Mouse (Mus musculus): ENCODE results near the gene Pum3. TPM values are rescaled to one million over a fixed set of nuclear protein-coding genes. Genes with fewer than 3 reads are reported as not detected.
"Not testable (repeated sequence)": the region's sequence is repeated elsewhere in the genome, so short reads cannot be mapped to it uniquely, and the experiment has no call there.

Gene Pum3
- polyA plus RNA-seq, 1 experiment from 2014 or later, result 83.0 TPM

DNA sequence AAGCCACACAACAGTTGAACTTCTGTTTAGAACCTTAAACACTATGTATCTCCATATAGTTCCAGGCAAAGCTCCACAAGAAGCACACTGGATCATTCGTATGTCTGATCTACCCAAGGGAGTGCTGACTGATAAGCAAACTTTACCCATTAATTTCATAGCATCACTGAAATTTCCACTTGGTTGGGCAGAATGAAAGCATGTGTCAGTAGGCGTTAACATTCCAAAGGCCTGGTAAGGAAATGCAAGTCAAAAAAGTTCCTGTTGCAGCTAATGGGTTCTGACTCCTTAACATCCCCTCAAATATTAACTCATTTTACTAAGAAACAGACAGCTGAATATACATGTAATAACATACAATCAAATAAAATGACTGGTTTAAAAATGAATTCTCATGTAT, 37.2 kb downstream of the Pum3 start:
- Histone ChIP-seq H3K4me1 (no peaks in the 10 kb centered on the region), H3K9ac (no peak overlapping the region), H3K4me2 (no peak overlapping the region), H3K9me3 (no peaks in the 10 kb centered on the region), H3K36me3 (peaks cover 85% of the 10 kb centered on the region), H3K4me3 (no peak overlapping the region), H3K27me3 (no peaks in the 10 kb centered on the region), H3K27ac (no peak overlapping the region)
- WGBS, result 89% methylated on average over 2 of the region's 2 CpGs
- no peak for ATAC-seq (ENCODE audit: insufficient number of reproducible peaks, insufficient read depth, low FRiP score, low TSS enrichment, low read depth)

DNA sequence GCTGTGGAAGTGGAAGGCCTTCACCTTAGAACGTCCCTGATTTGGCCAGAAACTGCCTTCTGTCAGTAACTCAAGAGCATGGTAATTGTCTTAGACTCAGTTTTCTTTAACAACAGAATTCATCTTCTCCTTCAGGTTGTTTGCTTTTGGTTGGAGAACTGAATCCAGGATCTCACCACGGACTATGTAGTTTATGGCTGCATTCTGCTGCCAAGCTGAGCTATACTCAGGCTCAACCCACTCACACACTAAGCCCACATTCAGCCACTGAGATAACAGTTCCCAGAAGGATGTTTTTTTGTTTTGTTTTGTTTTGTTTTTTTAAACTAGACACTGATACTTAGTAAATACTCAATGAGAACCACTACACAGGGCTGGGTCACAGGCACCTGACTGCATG, 38.3 kb downstream of the Pum3 start:
- Histone ChIP-seq H3K4me1 (no peaks in the 10 kb centered on the region), H3K36me3 (peaks cover 85% of the 10 kb centered on the region), H3K27me3 (no peaks in the 10 kb centered on the region), H3K9ac (no peak overlapping the region), H3K4me2 (no peak overlapping the region), H3K9me3 (no peaks in the 10 kb centered on the region), H3K27ac (no peak overlapping the region), H3K4me3 (no peak overlapping the region)
- no peak for ATAC-seq (ENCODE audit: insufficient number of reproducible peaks, insufficient read depth, low FRiP score, low TSS enrichment, low read depth)
- WGBS, result 91% methylated on average over 2 of the region's 2 CpGs

GRCm38 (mm10) chr19:27389566-27389965, 40.1 kb downstream of the Pum3 start:
- peaks cover 84% of the 10 kb centered on the region for H3K36me3 ChIP-seq
- not testable (repeated sequence) for H3K4me2 ChIP-seq; H3K27me3 ChIP-seq; H3K4me3 ChIP-seq; H3K9me3 ChIP-seq; H3K9ac ChIP-seq; H3K27ac ChIP-seq; H3K4me1 ChIP-seq; ATAC-seq (ENCODE audit: insufficient number of reproducible peaks, insufficient read depth, low FRiP score, low TSS enrichment, low read depth)
- WGBS, result 79% methylated on average over 4 of the region's 4 CpGs

- Histone ChIP-seq H3K27me3 (no peaks in the 10 kb centered on the region), H3K9ac (no peak overlapping the region), H3K4me1 (peaks cover 3% of the 10 kb centered on the region), H3K27ac (no peak overlapping the region), H3K4me3 (no peak overlapping the region), H3K36me3 (peaks cover 56% of the 10 kb centered on the region), H3K4me2 (no peak overlapping the region), H3K9me3 (no peaks in the 10 kb centered on the region)
- ATAC-seq (ENCODE audit: insufficient number of reproducible peaks, insufficient read depth, low FRiP score, low TSS enrichment, low read depth), result no peak
Observed at GRCm38 (mm10) chr19:27385304-27385703, 44.3 kb downstream of the Pum3 start.

DNA sequence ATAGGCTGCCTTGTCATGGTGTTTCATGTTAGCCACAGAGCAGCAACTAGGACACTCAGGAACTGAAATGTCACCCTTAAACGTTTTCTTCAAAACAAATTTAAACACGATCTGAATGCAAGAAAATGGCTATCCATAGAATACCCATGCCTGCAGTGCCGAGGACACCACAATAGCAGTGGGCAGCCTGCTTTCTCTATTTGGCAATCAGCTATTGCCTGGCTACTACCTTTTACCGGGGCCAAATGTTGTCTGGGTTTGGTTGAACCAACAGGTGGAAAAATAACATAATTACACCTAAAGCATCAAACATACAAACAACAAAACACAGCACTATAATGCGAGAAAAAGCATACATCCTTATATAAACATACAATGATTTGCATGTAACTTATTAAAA, 46.4 kb downstream of the Pum3 start:
- ATAC-seq (ENCODE audit: insufficient number of reproducible peaks, insufficient read depth, low FRiP score, low TSS enrichment, low read depth), result no peak
- Histone ChIP-seq H3K4me2 (no peak overlapping the region), H3K9me3 (no peaks in the 10 kb centered on the region), H3K27me3 (no peaks in the 10 kb centered on the region), H3K4me1 (peaks cover 10% of the 10 kb centered on the region), H3K36me3 (peaks cover 37% of the 10 kb centered on the region), H3K4me3 (no peak overlapping the region), H3K27ac (no peak overlapping the region), H3K9ac (no peak overlapping the region)
- WGBS, result 87% methylated on average over 5 of the region's 5 CpGs

- Histone ChIP-seq H3K27ac (no peak overlapping the region), H3K27me3 (no peaks in the 10 kb centered on the region), H3K9ac (no peak overlapping the region), H3K4me2 (no peak overlapping the region), H3K36me3 (peaks cover 29% of the 10 kb centered on the region), H3K4me1 (peaks cover 13% of the 10 kb centered on the region), H3K9me3 (0 out of 2 replicates have a peak, but pooled peaks cover 2% of the 10 kb centered on the region), H3K4me3 (no peak overlapping the region)
- ATAC-seq (ENCODE audit: insufficient number of reproducible peaks, insufficient read depth, low FRiP score, low TSS enrichment, low read depth), result no peak
- 55% methylated on average over 1 of the region's 1 CpGs for WGBS
Observed at GRCm38 (mm10) chr19:27382131-27382530, 47.5 kb downstream of the Pum3 start.

DNA sequence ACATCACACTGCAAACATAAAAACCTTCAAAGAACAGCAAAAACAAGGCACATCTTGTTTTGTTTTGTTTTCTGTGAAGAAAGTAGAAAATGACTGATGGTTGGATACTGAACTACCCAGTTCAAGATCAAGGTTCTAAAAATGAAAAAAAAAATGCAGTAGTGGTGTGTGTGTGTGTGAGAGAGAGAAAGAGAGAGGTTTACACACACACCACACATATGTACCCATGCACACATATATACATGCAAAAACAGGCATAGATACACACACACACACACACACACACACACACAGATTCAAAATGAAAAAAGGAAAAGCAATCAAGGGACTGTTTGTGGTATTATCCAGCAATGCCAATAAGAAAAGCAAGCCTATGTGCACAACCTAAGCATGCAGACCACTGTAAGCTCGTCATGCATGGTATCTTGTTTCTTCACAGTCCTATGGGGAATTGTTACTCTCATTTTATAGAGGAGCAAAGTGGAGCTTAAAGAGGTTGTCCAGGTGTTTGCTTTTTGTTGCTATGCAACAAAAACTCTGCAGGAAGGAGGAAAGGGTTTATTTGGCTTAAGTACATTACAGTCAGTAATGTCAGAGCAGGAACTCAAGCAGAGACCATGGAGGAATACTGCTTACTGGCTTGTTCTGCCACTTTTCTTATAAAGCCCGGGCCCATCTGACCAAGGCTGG, 49.8 kb downstream of the Pum3 start:
- WGBS, result 62% methylated on average over 2 of the region's 2 CpGs

DNA sequence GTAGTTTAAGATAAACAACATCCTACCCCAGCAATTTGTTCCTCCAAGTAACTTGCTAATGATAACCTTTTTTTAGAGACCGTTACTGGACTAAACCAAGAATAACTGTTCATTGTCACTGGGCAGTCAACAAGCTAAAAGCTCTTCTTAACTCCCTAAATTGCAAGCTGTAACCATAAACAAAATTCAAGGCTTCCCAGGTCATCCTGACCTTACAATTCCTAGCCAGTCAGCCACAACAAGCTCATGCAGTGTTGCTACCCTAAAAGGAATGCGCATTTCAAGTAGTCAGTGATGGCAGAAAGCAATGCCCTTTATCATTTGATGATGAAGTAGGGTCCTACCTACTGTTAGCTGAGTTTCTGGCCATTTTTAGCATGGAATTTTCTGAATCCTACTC, 58.8 kb downstream of the Pum3 start:
- Histone ChIP-seq H3K27ac (no peak overlapping the region), H3K27me3 (no peaks in the 10 kb centered on the region), H3K9ac (no peak overlapping the region), H3K4me1 (no peaks in the 10 kb centered on the region), H3K4me3 (no peak overlapping the region), H3K36me3 (no peaks in the 10 kb centered on the region), H3K9me3 (no peaks in the 10 kb centered on the region), H3K4me2 (no peak overlapping the region)
- ATAC-seq (ENCODE audit: insufficient number of reproducible peaks, insufficient read depth, low FRiP score, low TSS enrichment, low read depth), result no peak
- WGBS, result 88% methylated on average over 2 of the region's 2 CpGs

More for the DNA sequence above, 49.8 kb downstream of the Pum3 start:
- Histone ChIP-seq H3K27ac (no peak overlapping the region), H3K4me2 (no peak overlapping the region), H3K9ac (no peak overlapping the region), H3K9me3 (0 out of 2 replicates have a peak, but pooled peaks cover 4% of the 10 kb centered on the region), H3K4me1 (peaks cover 13% of the 10 kb centered on the region), H3K4me3 (no peak overlapping the region), H3K36me3 (peaks cover 10% of the 10 kb centered on the region; the same call in 1 of the 2 replicates), H3K27me3 (no peaks in the 10 kb centered on the region)
- ATAC-seq (ENCODE audit: insufficient number of reproducible peaks, insufficient read depth, low FRiP score, low TSS enrichment, low read depth), result no peak

GRCm38 (mm10) chr19:27370174-27370573, 59.5 kb downstream of the Pum3 start:
- H3K27me3 ChIP-seq, result no peaks in the 10 kb centered on the region
- no peak overlapping the region for H3K4me3 ChIP-seq
- no peaks in the 10 kb centered on the region for H3K4me1 ChIP-seq
- no peak for ATAC-seq (ENCODE audit: insufficient number of reproducible peaks, insufficient read depth, low FRiP score, low TSS enrichment, low read depth)
- no peak overlapping the region for H3K4me2 ChIP-seq
- no peak overlapping the region for H3K9ac ChIP-seq
- H3K27ac ChIP-seq, result no peak overlapping the region
- WGBS, result 87% methylated on average over 2 of the region's 2 CpGs
- H3K36me3 ChIP-seq, result no peaks in the 10 kb centered on the region
- no peaks in the 10 kb centered on the region for H3K9me3 ChIP-seq

GRCm38 (mm10) chr19:27369461-27370135, 60.0 kb downstream of the Pum3 start:
- Histone ChIP-seq H3K27ac (no peak overlapping the region), H3K27me3 (no peaks in the 10 kb centered on the region), H3K36me3 (no peaks in the 10 kb centered on the region), H3K4me2 (no peak overlapping the region), H3K9me3 (no peaks in the 10 kb centered on the region), H3K9ac (no peak overlapping the region), H3K4me1 (peaks cover 1% of the 10 kb centered on the region), H3K4me3 (no peak overlapping the region)
- ATAC-seq (ENCODE audit: insufficient number of reproducible peaks, insufficient read depth, low FRiP score, low TSS enrichment, low read depth), result no peak
- WGBS, result 74% methylated on average over 3 of the region's 3 CpGs

DNA sequence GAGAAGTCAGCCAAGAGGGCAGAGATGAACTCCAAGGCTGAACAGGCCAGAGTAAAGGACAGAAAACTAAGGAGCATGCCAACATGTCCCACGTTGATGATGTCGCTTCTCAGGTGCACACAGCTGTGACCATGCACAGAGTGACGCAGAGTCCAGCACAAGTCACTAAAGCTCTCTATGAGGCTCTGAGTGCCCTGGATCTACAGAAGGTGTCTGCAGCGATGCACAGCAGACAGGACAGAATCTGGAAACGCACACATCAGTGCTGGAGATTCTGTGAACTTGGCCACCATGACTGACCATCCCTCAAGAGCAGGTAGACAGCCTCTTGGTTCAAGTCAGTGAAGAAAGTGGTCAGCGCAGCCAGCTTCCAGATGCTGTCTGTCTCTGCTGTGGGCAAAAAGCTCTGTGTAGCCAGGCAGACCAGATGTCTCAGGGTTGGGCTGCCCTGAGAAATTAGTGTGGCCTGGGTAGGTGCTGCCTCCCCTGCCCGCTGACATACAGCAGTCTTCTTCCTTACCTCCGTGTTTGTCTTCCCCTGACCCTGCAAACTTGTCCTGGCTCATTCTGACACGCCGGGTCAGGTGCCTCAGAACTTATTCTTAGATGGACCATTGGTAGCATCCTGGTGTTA, 63.4 kb downstream of the Pum3 start:
- no peak overlapping the region for H3K9ac ChIP-seq
- no peaks in the 10 kb centered on the region for H3K27me3 ChIP-seq
- H3K36me3 ChIP-seq, result no peaks in the 10 kb centered on the region
- H3K27ac ChIP-seq, result no peak overlapping the region
- no peak overlapping the region for H3K4me2 ChIP-seq
- 86% methylated on average over 10 of the region's 10 CpGs for WGBS
- ATAC-seq (ENCODE audit: insufficient number of reproducible peaks, insufficient read depth, low FRiP score, low TSS enrichment, low read depth), result no peak
- H3K4me1 ChIP-seq, result peaks cover 7% of the 10 kb centered on the region
- H3K9me3 ChIP-seq, result no peaks in the 10 kb centered on the region
- H3K4me3 ChIP-seq, result no peak overlapping the region

- no peak overlapping the region for H3K27ac ChIP-seq
Observed at GRCm38 (mm10) chr19:27364521-27364931, 65.1 kb downstream of the Pum3 start.

More at GRCm38 (mm10) chr19:27364521-27364931, 65.1 kb downstream of the Pum3 start:
- Histone ChIP-seq H3K36me3 (no peaks in the 10 kb centered on the region), H3K27me3 (no peaks in the 10 kb centered on the region), H3K9ac (peak overlapping the region; percentile 40; the same call in 1 of the 2 replicates), H3K9me3 (no peaks in the 10 kb centered on the region), H3K4me1 (peaks cover 7% of the 10 kb centered on the region), H3K4me3 (peak overlapping the region; percentile 13; the same call in 1 of the 2 replicates), H3K4me2 (peak overlapping the region; percentile 46)
- 12% methylated on average over 8 of the region's 8 CpGs for WGBS
- ATAC-seq (ENCODE audit: insufficient number of reproducible peaks, insufficient read depth, low FRiP score, low TSS enrichment, low read depth), result no peak

Data from embryonic facial prominence, embryonic 13.5 days (tissue).